Mouse (Mus musculus) CD8-positive naive resting alpha-beta T cell, adult 2 months (primary cell): Measurements from ENCODE around the gene Epb41l2.

Experiments
- DNase-seq, 2 experiments: peaks; one replicate each; pipeline ENCODE4 v3.0.0; 2022; ENCODE audit warnings: low read depth in 2 of 2, low spot score in 2 of 2

Gene Epb41l2

DNA sequence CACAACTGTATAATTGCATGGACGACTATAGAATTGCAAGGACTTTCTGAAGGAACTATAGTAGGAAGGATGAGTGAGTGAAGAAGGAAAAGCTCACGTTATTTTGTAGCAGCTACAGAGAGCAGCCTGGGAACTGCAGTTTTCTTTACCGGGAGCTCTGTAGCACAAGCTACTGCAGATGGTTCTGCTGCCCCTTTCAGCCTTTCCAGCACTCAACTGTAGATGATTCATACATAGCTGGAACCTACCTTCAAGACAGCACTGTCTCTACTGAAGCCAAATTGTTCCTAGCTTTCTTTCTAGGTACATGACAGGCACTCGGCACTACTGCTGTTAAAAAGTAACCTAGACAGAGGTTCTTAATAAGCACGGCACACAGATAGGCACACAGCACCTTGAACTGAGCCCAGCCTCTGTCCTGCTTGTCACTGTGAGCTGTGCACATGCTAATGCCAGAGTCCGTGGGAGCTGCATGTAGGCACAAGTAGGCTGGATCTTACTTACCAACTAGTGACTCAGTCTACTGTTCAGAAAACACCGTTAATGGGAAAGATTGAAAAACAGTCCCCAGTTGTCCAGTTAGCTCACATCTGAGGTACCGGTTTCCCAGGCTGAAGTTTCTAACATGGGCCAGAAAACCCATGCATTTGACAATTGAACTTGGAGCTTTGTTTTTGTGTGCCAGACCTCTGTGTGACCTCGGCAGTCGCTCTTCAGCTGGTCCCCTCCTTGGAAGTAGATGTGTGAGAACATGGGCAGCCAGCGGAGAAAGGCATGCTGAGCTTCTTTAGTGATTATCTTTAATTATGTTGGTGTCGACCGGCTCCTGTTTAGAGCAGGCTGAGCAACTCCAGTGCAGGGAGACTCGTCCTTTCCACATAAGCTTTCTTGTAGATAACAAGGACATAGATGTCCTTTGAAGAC is 38.4 kb downstream of the Epb41l2 start:
- DNase-seq: no peak

DNA sequence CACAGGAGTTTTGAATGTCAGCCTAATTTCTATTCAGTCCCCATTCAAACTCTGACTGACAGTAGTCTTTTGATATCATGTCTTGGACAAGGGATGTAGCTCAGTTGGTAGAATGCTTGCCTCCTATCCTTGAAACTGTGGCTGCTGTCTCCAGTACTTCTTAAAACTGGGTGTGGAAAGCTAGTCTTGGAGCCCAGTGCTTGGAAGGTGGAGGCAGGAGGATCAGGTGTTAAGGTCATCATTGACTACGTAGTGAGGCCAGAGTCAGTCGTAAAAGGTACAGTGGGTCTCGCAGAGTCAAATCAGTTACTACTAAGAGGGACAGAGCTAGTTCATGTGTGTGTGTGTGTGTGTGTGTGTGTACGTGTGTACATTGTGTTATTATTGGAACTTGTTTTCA is 39.4 kb downstream of the Epb41l2 start:
- no peak for DNase-seq

- DNase-seq: no peak
These were observed 40.5 kb downstream of the Epb41l2 start for GRCm38 (mm10) chr10:25400076-25400475.

- no peak for DNase-seq
These were observed 41.0 kb downstream of the Epb41l2 start for GRCm38 (mm10) chr10:25400646-25401045.

- no peak for DNase-seq
These were observed 41.8 kb downstream of the Epb41l2 start for GRCm38 (mm10) chr10:25401356-25401755.

DNA sequence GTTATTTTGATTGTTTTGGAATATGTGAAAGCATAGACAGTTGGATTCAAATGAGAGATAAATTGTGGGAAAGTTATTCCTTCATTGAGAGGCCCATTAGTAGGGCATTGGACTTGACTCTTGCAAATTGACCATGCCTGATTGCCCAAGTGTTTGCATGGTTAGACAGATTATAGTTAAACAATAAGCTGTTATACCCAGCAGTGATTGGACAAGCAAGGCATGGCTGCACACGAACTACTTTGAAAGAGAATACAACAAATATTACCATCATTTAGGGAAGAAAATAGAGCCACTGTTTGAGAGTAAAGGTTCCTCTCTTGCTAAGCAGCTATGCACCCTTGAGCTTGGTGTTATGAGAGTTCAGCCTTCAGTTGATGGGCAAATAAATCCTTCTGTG is 43.3 kb downstream of the Epb41l2 start:
- DNase-seq: no peak

- no peak for DNase-seq
These were observed 44.5 kb downstream of the Epb41l2 start for GRCm38 (mm10) chr10:25403813-25404701.

DNA sequence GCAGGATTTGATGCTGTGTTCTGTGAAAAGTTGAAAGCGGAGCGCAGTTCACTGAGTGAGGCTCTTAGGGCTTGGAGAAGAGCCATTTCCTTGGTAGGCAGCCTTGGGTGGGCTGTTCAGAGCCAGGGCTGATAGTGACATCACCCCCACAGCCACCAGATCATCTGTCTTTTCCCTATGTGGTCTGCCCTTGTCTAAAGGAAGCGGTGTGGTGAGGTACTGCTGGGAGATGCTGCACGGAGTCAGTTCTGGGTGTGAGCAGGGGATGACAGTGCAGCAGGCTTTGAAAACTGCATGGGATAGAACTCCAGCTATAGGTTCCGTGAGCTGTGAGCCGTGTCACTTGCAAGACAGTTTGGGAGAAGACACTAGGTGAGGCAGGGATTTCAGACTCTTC is 45.1 kb downstream of the Epb41l2 start:
- no peak for DNase-seq

- DNase-seq: no peak
These were observed 46.0 kb downstream of the Epb41l2 start for GRCm38 (mm10) chr10:25405551-25405950.

GRCm38 (mm10) chr10:25406695-25407094 is 47.1 kb downstream of the Epb41l2 start:
- DNase-seq: no peak

DNA sequence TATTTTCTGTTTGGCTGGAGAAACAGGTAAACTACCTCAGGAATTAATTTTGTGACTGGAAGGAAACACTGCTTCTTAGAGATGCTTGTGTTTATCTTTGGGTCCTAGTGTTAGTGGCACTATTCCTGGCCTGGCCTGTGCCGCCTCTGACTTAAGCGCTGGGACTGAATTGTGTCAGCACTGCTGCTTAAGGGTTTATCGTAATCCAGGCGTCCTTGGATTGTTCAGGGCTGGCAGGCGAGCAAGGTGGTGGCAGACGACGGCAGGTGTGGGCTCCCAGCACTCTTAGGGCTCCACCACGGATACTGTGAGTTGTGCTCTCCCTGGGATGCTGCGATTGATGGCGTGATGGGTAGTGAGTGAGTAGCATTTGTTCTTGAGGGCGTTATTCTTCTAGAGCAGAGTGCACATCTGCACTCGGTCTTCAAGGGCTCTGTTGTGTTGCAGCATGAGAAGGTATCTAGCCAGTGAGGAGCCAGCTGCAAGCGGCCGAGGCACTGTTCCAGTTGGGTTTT is 48.6 kb downstream of the Epb41l2 start:
- no peak for DNase-seq

DNA sequence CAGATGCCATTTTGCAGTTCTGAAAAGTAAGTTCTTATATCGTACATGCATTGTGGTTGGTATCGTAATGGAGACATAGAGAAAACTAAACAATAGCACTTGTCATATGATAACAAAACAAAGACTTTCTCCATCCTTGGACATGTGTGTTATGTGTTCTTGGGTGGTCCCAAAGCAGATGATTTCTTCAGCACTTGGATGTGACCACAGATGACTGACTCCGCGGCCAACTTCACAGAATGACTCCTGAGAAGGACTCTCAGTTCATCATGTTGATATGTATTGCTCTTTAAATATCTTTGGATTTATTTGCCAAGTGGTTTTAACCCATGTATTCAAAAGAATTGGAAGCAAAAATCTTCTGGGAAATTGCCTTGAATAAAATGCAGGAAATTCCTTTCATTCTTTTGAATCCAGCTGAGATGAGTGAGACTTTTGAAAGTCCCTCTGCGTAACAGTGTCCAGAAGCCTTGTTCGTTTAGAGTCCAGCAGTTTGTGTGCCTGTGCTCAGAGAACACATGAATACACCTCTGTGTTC is 52.3 kb downstream of the Epb41l2 start:
- DNase-seq: no peak

GRCm38 (mm10) chr10:25415188-25415717 is 55.7 kb downstream of the Epb41l2 start:
- DNase-seq: peak in 1 of 2 experiments; percentile 24

GRCm38 (mm10) chr10:25416696-25417095 is 57.1 kb downstream of the Epb41l2 start:
- DNase-seq: no peak

- no peak for DNase-seq
These were observed 66.5 kb downstream of the Epb41l2 start for GRCm38 (mm10) chr10:25426058-25426457.

GRCm38 (mm10) chr10:25426814-25427213 is 67.2 kb downstream of the Epb41l2 start:
- no peak for DNase-seq

- no peak for DNase-seq
These were observed 67.9 kb downstream of the Epb41l2 start for GRCm38 (mm10) chr10:25427523-25427922.

DNA sequence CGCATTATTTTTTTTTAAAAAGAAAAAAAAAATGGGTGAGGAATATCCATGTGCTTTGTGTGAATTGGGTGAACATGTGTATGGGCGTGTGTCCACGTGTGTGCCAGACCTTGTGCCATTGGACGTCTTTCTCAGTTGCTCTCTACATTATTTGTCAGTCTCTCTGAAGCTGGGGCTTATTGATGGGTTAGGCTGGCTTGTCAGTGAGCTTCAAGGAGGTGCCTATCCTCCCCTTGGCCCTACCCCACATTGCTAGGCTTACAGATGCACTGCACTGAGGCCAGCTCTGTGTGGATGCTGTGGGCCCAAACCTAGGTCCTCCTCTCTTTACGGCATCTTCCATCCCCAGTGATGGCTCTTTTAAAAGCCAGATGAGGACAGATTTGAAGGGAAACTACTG is 69.1 kb downstream of the Epb41l2 start:
- DNase-seq: no peak

DNA sequence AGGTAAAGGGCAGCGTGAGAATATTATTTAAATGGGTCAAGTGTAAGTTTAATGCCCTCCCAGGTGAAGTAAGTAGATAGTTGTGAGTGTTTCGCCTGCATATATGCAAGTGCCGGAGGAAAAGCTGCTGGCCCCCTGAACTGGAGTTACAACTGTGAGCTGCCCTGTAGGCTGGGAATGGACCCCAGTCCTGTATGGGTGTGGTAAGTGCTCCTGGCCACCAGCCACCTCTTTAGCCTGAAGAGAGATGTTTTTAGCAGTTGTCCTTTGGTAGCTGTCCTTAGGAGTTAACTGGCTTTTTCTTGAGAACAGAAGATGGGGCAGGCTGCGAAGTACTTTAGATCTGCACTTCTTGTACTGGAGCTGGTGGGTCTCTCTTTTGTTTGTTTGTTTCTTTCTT is 69.7 kb downstream of the Epb41l2 start:
- DNase-seq: no peak

GRCm38 (mm10) chr10:25430862-25431261 is 71.3 kb downstream of the Epb41l2 start:
- DNase-seq: no peak

DNA sequence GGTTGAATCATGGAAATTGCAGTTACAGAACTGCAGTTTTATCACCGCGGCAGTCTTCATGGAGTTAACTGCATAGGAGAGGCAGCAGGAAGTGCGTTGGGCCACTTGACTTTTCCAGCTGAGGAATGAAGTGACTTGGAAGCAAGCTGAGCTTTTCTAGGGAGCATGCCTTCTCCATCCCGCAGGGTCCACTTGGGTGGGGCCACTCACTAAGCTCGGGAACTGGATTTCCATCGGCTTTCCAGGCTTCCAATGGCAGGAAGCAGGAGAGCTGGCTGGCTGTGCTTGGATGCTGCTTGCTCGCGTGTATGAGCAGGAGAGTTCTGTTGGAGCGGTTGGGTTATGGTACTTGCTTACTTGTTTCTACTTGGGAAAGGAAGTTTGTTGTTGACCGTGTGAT is 72.8 kb downstream of the Epb41l2 start:
- DNase-seq: no peak
